Mouse (Mus musculus) ZHBTc4 (cell line): ENCODE measurements around the gene Kctd14.

Experiments used
- DNase-seq: peaks from one replicate; pipeline ENCODE4 v3.0.0-alpha.2; 2011; ENCODE audit warnings: low read depth, low spot score

Kctd14 gene

GRCm38 (mm10) chr7:97438986-97439385, 12.1 kb upstream of the Kctd14 start:
- no peak for DNase-seq

DNA sequence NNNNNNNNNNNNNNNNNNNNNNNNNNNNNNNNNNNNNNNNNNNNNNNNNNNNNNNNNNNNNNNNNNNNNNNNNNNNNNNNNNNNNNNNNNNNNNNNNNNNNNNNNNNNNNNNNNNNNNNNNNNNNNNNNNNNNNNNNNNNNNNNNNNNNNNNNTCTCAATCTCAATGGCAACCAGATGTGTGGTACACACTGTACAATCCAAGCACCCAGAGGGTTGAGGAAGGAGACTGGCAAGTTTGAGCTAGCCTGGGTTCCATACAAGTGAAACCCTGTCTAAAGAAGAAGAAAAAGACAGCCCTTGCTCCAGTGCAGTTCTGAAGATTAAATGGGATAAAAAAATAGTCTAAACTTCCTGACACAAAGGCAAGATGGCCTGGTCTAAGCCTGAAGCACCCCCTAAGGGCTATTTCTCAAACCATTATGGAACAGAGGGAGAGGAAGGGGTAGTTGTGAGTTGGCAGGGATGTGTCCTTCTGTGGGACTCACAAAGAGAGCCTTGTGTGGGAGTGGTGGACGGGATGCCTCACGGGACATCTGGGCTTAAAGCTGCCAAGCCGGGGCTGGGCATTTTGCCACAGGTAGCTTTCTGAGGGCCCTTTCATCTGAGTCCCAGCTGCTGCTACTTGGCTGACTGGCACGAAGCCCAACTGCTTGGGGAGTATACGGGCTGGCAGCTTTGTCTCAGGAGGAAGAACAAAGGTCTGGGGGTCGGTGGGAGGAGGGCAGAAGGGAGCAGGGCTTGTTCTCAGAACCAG, 4.8 kb upstream of the Kctd14 start:
- DNase-seq, result no peak

DNA sequence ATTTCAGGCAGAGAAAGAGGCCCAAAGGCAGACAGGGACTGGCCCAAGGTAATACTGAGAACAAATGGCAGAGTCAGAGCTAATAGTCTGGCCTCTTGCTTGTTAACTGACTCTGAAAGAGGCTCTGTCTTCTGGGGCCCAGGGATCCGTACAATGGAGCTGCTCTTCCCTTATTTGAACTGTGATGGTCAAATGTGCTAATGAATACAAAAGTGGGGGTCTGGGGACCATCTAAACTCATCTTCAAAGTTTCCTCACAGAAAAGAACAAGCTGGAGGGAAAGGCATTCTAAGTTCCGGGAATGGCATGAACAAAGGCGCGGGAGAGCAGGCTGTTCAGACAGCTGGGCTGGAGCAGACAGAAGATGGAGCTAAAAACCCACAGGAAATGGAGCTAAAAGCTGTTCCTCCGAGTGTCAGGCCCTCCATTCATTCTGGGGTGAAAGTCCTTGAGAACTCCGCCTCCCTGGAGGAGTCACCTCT, 4.0 kb upstream of the Kctd14 start:
- DNase-seq, result peak; percentile 41

DNA sequence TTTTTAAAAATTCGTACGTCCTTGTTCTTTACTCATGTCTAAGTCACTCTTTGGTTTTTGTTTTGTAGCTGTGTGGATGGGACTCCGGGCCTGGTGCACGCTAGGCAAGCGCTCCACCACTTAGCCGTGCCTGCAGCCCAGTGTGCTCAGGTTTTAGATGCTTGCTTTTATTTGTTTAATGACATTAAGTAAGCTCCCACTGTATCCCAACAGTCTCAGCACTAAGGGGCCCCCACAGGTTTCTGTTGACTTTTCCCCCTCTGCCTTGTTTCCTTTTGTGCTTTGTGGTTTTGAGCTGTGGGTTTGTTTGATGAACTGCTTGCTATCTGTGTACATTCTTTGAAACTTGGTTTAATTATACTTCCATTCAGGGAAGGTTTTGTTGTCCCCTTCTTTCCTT, 1.1 kb downstream of the Kctd14 start:
- no peak for DNase-seq

- DNase-seq, result peak; percentile 72
These were observed 2.2 kb downstream of the Kctd14 start for GRCm38 (mm10) chr7:97453141-97453921.

DNA sequence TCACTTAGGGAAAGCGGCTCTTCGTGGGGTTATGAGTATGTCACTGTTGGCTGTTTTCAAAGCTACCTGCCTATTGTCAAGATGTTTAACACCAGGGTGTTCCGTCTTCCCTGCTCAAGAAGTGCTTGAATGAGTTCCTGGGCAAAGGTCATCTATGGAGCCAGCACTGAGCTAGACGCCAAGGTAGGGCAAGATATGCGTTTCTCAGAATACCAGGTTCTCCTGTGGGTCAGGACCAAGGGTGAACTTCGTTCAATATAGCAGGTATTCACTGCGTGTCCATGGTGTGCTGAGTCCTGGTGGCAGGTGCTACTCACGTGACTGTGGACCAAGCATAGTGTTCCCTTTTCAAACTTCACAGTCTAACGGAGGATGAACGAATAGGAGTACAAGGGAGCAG, 3.7 kb downstream of the Kctd14 start:
- no peak for DNase-seq

DNA sequence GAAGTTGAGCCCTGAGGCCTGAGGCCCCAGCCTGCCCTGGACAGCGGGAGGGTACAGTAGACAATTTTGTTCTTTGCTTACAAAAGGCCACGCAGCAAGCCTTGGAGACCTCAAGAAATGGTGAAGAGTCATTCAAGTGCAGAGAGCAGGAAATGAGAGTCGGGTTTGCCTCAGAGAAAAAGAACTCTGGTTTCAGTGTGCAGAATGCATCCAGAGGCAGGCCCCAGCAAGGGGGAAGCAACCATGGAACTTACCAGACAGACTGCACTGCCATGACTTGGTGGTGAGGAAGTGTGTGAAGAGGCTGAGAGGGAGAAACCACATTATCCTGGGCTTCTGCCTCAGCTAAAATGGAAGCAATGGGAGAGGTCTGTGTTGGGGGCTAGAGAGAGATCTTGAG, 4.5 kb downstream of the Kctd14 start:
- DNase-seq, result no peak

DNA sequence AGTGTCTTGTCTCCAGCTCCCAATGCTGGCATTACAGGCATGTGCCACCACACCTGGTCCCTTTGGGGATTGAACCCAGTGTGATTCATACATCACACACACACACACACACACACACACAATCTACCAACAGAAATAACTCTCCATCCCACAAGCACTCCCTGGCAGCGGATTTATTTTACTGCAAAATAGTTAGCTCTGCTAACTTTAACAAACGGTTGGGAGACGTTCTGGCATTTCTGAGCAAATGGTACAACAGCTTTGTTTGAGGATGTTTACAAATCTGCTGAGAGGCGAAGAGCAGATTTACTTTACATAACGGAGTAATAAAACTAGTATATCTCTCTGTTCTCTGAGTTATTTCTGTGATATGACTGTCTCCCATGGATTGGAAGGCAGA, 21.9 kb downstream of the Kctd14 start:
- no peak for DNase-seq

DNA sequence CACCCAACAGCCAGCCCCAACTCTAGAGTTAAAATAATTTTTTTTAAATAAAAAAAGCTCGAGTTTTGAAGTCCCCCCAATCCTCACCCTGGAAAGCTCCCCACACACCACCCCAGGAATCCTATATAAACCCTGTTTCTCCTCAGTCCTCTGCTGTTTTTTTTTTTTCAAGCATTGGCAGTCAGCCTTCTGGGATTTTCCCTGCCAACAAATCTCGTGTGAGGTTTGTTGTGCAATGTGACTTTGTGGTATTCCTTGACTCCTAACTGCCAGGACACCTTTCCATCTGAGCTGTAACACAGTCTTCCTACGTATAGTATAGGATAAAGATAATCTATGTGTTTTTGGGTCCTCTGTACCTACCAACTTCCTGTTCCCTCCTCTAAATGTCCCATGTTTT, 28.2 kb downstream of the Kctd14 start:
- no peak for DNase-seq

- no peak for DNase-seq
These were observed 29.2 kb downstream of the Kctd14 start for GRCm38 (mm10) chr7:97480290-97480689.

- peak; percentile 96 for DNase-seq
These were observed 29.8 kb downstream of the Kctd14 start, which contains the start of gene Ints4 for GRCm38 (mm10) chr7:97480821-97481339. Ints4 (plus strand) TSS chr7:97480956.

DNA sequence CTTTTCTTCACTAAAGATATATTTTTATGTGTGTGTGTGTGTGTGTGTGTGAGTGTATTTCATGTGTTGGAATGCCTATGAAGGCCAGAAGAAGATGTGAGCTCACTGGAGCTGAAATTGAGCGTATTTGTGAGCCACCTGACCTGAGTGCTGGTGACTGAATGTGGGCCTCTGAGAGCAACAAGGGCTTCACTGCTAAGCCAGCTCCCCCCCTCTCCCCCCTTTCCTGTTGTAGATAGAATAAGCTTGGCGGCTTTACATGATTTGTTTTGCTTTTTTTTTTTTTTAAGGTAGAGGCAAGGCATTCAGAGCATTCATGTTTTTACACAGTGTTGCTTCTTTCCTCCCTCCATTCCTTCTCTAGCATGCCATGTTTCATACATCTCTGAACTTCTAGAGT, 32.3 kb downstream of the Kctd14 start:
- DNase-seq, result no peak

DNA sequence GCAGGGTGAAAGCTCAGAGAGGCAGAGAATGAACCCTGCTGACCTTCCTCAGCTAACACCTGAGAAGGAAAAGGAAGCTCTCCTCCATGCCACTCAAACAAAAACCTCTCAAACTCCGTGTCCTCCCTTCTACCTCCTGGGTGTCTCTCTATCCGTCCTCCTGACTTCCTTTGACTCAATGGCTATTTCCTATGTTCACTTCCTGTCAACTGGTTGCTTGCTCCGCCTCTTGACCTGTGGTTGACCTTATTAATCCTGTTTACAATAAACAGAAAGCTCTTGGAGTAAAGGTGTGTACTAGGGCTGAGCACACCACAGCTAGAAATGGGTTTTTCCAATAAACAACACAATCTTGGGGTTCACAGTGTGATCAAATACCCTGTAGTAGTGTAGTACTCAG, 40.0 kb downstream of the Kctd14 start:
- DNase-seq, result peak; percentile 66

DNA sequence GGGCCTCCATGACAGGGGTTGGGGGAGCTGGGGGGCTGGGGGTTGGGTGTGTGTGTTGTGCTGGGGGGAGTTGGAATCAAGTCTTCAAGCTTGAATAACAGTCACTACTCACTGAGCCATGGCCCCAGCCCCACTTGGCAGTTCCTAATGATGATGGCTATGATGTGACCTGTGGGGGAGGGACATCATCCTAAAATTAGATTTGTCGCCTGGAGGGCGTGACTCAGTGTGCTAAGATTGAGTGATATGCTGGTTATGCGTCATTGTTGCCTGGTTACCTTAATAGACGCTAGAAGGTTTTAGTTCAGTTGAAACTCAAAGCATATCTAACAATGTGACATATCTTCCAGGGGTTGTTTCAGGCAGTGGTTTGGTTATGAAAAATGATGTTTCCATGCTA, 41.3 kb downstream of the Kctd14 start:
- DNase-seq, result no peak

- no peak for DNase-seq
These were observed 43.9 kb downstream of the Kctd14 start for GRCm38 (mm10) chr7:97495052-97495451.

DNA sequence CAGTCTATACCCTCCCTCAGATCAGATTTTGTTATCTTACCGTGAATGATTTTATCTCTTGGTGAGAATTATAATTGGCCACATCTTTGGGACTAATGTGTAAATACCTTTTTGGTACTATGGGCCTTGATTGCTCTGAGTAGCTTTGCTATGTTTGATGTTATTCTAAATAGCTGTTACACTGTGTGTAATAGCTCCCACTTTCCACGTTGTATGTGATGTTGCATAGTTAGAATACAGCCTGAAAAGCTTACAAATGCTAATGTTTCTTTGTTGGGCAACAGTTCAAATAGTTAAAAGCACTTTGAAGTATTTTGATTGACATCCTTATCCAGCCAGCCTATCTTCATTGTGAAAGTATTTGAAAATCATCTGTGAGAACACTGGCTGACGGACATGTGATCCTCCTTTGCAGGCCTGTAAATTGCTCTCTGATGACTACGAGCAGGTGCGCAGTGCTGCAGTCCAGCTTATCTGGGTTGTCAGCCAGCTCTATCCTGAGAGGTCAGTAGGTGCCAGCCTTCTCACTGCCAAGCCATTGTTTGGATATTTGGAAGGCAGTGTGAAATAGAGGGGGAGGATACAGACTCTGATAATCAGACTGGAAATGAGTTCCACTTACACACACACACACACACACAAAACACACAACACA, 49.6 kb downstream of the Kctd14 start:
- no peak for DNase-seq
